Mouse (Mus musculus) cerebellum, adult 9-10 months (tissue): ENCODE data around the gene Hirip3.
"Not testable (repeated sequence)": the region's sequence is repeated elsewhere in the genome, so short reads cannot be mapped to it uniquely, and the experiment has no call there.

Experiments
- DNase-seq: peaks from one replicate; pipeline ENCODE4 v3.0.0; 2022

The Hirip3 gene

GRCm38 (mm10) chr7:126855641-126856040 lies 6.1 kb upstream of the Hirip3 start:
- peak; percentile 66 for DNase-seq

- DNase-seq: no peak
Measured at GRCm38 (mm10) chr7:126856741-126857420, 4.9 kb upstream of the Hirip3 start.

- DNase-seq: no peak
Measured at GRCm38 (mm10) chr7:126860987-126861386, 785 bp upstream of the Hirip3 start.

GRCm38 (mm10) chr7:126862147-126862784 lies 494 bp downstream of the Hirip3 start, which contains the start of gene Ino80e:
Ino80e (minus strand) TSS chr7:126862377.
- peak; percentile 96 for DNase-seq

- DNase-seq: no peak
Measured at GRCm38 (mm10) chr7:126863791-126864190, 2.0 kb downstream of the Hirip3 start.

GRCm38 (mm10) chr7:126867534-126867933 lies 5.8 kb downstream of the Hirip3 start:
- no peak for DNase-seq

- DNase-seq: no peak
Measured at GRCm38 (mm10) chr7:126868003-126868402, 6.2 kb downstream of the Hirip3 start.

GRCm38 (mm10) chr7:126869780-126870519 lies 8.2 kb downstream of the Hirip3 start:
- DNase-seq: no peak

GRCm38 (mm10) chr7:126870520-126870891 lies 8.7 kb downstream of the Hirip3 start:
- DNase-seq: no peak

- no peak for DNase-seq
Measured at GRCm38 (mm10) chr7:126877239-126877638, 15.5 kb downstream of the Hirip3 start.

GRCm38 (mm10) chr7:126881040-126881439 lies 19.3 kb downstream of the Hirip3 start:
- DNase-seq: no peak

- DNase-seq: peak; percentile 59
Measured at GRCm38 (mm10) chr7:126883731-126884181, 22.0 kb downstream of the Hirip3 start.

- DNase-seq: peak; percentile 99
Measured at GRCm38 (mm10) chr7:126884286-126885164, 22.8 kb downstream of the Hirip3 start, which contains the start of gene Taok2. Taok2 (minus strand) TSS chr7:126884703.

GRCm38 (mm10) chr7:126887281-126887680 lies 25.5 kb downstream of the Hirip3 start:
- DNase-seq: no peak

- DNase-seq: no peak
Measured at GRCm38 (mm10) chr7:126888852-126889251, 27.1 kb downstream of the Hirip3 start.

GRCm38 (mm10) chr7:126896912-126897311 lies 35.1 kb downstream of the Hirip3 start:
- DNase-seq: peak; percentile 38

- DNase-seq: no peak
Measured at GRCm38 (mm10) chr7:126897390-126898101, 35.8 kb downstream of the Hirip3 start.

- DNase-seq: peak; percentile 95
Measured at GRCm38 (mm10) chr7:126898102-126898990, 36.6 kb downstream of the Hirip3 start.

GRCm38 (mm10) chr7:126899781-126900180 lies 38.0 kb downstream of the Hirip3 start:
- not testable (repeated sequence) for DNase-seq

- no peak for DNase-seq
Measured at GRCm38 (mm10) chr7:126905590-126905989, 43.8 kb downstream of the Hirip3 start.

- no peak for DNase-seq
Measured at GRCm38 (mm10) chr7:126914844-126915243, 53.1 kb downstream of the Hirip3 start.
